In the genomic region with DNA sequence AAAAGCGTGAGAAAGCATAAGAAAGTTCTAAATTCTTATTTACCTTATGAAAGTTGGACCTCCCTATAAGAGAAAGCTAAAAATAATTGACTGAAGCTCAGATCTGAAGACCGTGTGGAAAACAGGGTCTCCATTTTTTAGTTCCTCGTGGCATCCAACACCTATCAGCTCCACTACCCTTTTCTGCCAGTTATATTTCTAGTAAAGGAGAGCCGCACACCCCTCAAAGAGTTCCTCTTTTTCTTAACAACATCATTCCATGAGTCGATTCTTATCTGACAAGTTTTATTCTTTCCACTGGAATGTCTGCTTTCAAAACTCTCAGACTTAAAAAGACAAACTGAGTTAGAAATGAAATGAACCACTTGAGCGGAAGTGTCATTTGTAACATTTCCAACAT, we compare ENCODE assay signal across 21 mouse cellular contexts.
"Had no signal": no experiment of that assay in that cellular context is flagged by ENCODE, and none has a peak within 500 bp of the region (broad histone marks: within the 10 kb centered on the region; RNA-seq: fewer than 3 reads in every experiment).

No protein-coding gene starts in this region.

- H3K4me2 ChIP-seq: liver, embryonic 15.5 days; lung, embryonic 15.5 days; midbrain, embryonic 12.5 days; neural tube, embryonic 12.5 days; stomach, embryonic 15.5 days had no signal

- H3K27ac ChIP-seq: liver, embryonic 15.5 days; lung, embryonic 15.5 days; macrophage; midbrain, embryonic 10.5 days; midbrain, embryonic 12.5 days; neural tube, embryonic 12.5 days; stomach, embryonic 15.5 days; stomach, postnatal 0 days had no signal

- DNase-seq: liver, postnatal 0 days; lung, adult 2 months; lung, postnatal 14 days; lung, postnatal 36 days; midbrain, embryonic 14.5 days; right cerebral cortex, postnatal 14 days; right cerebral cortex, postnatal 4 days; spleen, adult 18-20 months; thymus, adult 2 months; thymus, postnatal 14 days; thymus, postnatal 36 days had no signal

- H3K9ac ChIP-seq: liver, embryonic 15.5 days; liver, postnatal 0 days; lung, embryonic 15.5 days; midbrain, embryonic 12.5 days; neural tube, embryonic 12.5 days; stomach, embryonic 15.5 days had no signal

- H3K36me3 ChIP-seq: liver, embryonic 15.5 days; lung, embryonic 15.5 days; midbrain, embryonic 10.5 days; midbrain, embryonic 12.5 days; neural tube, embryonic 12.5 days; stomach, embryonic 15.5 days had no signal

- H3K27me3 ChIP-seq: liver, embryonic 15.5 days; lung, embryonic 15.5 days; midbrain, embryonic 12.5 days; neural tube, embryonic 12.5 days; stomach, embryonic 15.5 days had no signal

- H3K4me1 ChIP-seq: liver, embryonic 15.5 days; lung, embryonic 15.5 days; midbrain, embryonic 10.5 days; midbrain, embryonic 12.5 days; neural tube, embryonic 12.5 days; stomach, embryonic 15.5 days had no signal

- H3K9me3 ChIP-seq: liver, embryonic 15.5 days; lung, embryonic 15.5 days; midbrain, embryonic 10.5 days; midbrain, embryonic 12.5 days; neural tube, embryonic 12.5 days; stomach, embryonic 15.5 days had no signal

- H3K4me3 ChIP-seq: liver, embryonic 15.5 days; lung, embryonic 15.5 days; midbrain, embryonic 10.5 days; midbrain, embryonic 12.5 days; neural tube, embryonic 12.5 days; stomach, embryonic 15.5 days had no signal

- ATAC-seq: liver, postnatal 0 days; lung, postnatal 0 days; midbrain, embryonic 16.5 days had no signal
